Mouse (Mus musculus) cerebellum, adult 8-10 months (tissue): Measurements from ENCODE around the gene Olfr847.

Experiments
- DNase-seq: peaks from one replicate; pipeline ENCODE4 v3.0.0; 2022

Olfr847 gene

DNA sequence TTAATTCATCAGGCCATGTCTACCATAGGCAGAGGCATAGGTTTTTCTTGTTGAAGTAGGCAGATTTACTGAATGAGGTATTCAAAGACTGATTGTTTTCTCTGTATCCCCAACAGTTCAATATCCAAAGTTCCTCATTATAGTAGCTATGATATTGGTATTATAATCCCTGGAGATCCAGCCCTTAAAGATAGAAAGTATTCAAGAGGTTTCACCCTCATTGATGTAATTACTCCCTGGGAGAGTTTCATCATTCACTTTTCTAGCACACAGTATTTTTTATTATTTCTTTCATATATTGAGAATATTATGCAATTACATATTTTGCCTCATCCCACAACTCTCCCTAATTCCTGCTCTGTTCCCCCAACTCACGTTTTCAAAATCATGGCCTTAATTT, at the start of gene Olfr847:
Gene Olfr847, minus strand, starts transcription at position 101 of the 400 bp plus-strand sequence.
- DNase-seq: no peak

- DNase-seq: no peak
Measured at GRCm38 (mm10) chr9:19363905-19364304, 14.6 kb downstream of the Olfr847 start, which contains the start of gene Olfr846. TSS of gene Olfr846 (minus strand) at chr9:19364005.

- DNase-seq: no peak
Measured at GRCm38 (mm10) chr9:19336157-19336556, 42.3 kb downstream of the Olfr847 start, which contains the start of gene Olfr845. TSS of gene Olfr845 (plus strand) at chr9:19336457.
